Mouse (Mus musculus): ENCODE data around the gene Gm11627. TPM values are rescaled to one million over a fixed set of nuclear protein-coding genes. Genes with fewer than 3 reads are reported as not detected.
"Not testable (repeated sequence)": the region's sequence is repeated elsewhere in the genome, so short reads cannot be mapped to it uniquely, and the experiment has no call there.

Gene Gm11627
- total RNA-seq (2021) = 1 to 10 TPM; 2.0 to 2.2 TPM

DNA sequence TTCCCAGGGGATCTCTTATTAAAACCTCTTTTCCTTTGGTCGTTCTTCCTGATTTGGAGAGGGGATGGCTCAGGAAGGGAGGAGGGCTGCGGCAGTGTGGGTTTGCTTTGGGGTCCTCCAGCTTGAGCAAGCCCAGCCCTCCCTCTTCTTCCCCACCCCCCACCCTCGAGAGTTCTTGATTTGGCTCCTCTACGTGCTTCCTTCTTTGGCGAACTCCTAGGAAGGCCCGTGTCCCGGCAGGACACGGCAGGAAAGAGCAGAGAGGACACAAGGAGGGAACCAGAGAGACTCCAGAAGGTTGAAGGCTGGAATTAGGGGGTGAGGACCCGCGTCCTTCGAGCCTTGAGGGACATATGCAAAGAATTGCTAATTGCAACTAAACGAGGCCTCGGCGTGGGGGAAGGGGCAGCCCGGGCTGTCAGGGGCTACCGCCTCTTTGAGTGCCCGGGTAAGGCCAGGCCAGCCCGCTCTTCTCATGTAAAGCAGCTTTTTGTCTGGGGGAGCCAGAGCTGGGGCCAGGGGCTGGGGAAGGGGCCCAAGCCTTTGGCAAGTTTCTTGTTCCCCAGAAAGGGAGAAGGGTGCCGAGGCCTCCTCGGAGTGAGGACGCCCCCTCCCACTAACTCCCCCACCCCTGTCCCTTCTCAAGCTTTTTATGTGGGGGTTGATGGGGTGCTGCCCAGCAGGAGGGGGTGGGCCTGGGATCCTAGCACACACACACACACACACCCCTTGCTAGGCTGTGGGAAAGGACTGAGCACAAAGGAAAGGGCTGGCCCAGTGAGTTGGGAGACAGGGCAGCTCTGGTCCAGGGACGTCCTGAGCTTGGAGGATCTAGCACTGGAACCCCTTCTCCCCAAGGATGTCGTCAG, at the start of gene Gm11627:
Gm11627 (minus strand) TSS at position 297 of the 869 bp plus-strand sequence.
- no peak for DNase-seq
- intact Hi-C loops (cut with DNase I) = no loop called here

- intact Hi-C loops (cut with DNase I) = loop anchor here (5.0 kb wide), 1 partner anchor 396 kb away; the partner anchor contains the start of gene Hdac5
- DNase-seq = peak; percentile 88
These were observed 49.3 kb upstream of the Gm11627 start for GRCm38 (mm10) chr11:102628529-102628928.

- DNase-seq = no peak
- intact Hi-C loops (cut with DNase I) = loop anchor here (5.0 kb wide), 1 partner anchor 395 kb away; the partner anchor contains the start of gene Hdac5
These were observed 48.1 kb upstream of the Gm11627 start for GRCm38 (mm10) chr11:102627171-102627931.

- DNase-seq = peak; percentile 86
- intact Hi-C loops (cut with DNase I) = loop anchor here (5.0 kb wide), 1 partner anchor 393 kb away; the partner anchor contains the start of gene Hdac5
These were observed 45.7 kb upstream of the Gm11627 start for GRCm38 (mm10) chr11:102624888-102625407.

GRCm38 (mm10) chr11:102623876-102624789, 44.9 kb upstream of the Gm11627 start:
- peak; percentile 37 for DNase-seq
- intact Hi-C loops (cut with DNase I) = no loop called here

DNA sequence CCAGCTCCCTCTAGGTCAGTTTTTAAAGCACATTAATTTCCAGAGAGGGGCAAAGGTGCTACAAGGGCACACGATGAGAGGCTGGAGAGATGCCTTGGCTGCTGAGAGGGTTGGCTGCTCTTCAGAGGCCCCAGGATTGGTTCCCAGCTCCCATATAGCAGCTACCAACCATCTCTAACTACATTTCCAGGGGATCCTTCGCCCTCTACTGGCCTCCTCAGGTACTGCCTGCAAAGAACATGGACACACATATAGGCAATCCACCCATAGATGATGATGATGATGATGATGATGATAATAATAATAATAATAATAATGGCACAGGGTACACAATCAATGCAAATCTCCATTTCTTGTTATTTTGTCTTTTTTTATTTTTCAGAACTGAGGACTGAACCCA, 40.2 kb upstream of the Gm11627 start:
- no peak for DNase-seq
- intact Hi-C loops (cut with DNase I) = no loop called here

DNA sequence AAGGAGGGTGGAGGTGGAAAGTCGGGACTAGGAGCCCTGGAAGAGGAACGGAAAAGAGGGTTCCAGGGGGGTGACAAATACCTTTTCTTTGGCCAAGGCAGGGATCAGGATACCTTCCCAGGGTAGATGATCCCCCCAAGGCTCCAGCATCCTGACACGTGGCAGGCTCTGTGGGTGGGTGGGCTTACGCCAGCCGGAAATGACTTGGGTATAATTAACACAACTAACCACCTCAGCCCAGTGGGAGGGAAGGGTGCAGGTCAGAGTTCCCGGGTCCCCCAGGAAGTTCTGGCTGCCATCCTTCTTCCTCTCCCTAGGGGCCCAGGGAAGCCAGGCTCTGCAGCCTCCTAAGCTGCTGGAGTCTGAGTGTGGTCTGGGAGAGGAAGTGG, 32.0 kb upstream of the Gm11627 start:
- intact Hi-C loops (cut with DNase I) = no loop called here
- no peak for DNase-seq

DNA sequence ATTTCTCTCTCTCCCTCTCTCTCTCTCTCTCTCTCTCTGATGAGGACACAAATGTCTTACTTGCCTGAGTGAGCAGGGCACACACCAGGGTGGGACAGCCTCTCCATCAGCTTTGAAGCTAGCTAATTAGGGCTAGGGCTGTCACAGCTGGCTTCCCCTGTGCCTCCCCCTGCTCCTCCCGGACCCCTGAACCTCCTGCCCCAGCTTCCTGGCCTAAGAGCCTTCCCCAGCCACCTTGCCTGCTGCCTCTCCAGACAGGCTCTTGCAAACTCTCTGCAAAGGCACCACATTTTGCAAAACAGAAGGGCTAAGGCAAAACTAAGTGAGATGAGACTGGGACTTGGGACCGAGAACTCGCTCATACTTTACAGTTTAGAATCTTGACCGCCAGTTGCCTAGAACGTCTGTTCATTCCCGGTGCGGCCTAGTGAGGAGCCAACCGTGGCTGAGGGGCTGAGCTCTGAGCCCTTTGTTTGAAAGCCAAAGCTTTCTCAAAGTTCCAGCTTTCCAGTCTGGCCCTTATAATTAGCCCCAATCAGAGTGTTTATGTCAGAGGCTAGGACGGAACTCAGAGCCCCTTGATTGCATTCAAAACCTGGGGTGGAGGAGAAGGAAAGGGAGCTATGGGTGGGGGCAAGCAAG, 31.5 kb upstream of the Gm11627 start:
- intact Hi-C loops (cut with DNase I) = no loop called here
- no peak for DNase-seq

- DNase-seq = no peak
- intact Hi-C loops (cut with DNase I) = no loop called here
These were observed 31.0 kb upstream of the Gm11627 start for GRCm38 (mm10) chr11:102610260-102610659.

- intact Hi-C loops (cut with DNase I) = no loop called here
- DNase-seq = no peak
These were observed 30.2 kb upstream of the Gm11627 start for GRCm38 (mm10) chr11:102609483-102609882.

DNA sequence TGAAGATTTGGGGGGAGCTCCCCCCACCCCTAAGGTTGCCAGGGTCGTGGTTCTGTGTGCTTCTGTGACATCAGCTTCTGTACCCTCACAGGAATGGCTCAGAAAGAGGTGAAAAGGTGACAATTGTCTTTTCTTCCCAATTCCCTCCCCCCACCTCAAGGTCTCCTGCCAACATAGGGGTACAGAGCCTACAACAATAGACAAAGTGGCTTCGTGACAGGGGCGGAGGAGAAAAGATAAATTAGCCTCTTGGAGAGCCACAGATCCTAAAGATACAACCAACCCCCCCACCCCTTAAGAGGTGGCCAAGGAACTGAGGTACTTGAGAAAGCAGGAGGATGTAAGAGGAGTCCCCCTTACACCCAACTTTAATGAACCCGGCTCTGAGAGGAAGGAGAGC, 29.4 kb upstream of the Gm11627 start:
- DNase-seq = no peak
- intact Hi-C loops (cut with DNase I) = no loop called here

DNA sequence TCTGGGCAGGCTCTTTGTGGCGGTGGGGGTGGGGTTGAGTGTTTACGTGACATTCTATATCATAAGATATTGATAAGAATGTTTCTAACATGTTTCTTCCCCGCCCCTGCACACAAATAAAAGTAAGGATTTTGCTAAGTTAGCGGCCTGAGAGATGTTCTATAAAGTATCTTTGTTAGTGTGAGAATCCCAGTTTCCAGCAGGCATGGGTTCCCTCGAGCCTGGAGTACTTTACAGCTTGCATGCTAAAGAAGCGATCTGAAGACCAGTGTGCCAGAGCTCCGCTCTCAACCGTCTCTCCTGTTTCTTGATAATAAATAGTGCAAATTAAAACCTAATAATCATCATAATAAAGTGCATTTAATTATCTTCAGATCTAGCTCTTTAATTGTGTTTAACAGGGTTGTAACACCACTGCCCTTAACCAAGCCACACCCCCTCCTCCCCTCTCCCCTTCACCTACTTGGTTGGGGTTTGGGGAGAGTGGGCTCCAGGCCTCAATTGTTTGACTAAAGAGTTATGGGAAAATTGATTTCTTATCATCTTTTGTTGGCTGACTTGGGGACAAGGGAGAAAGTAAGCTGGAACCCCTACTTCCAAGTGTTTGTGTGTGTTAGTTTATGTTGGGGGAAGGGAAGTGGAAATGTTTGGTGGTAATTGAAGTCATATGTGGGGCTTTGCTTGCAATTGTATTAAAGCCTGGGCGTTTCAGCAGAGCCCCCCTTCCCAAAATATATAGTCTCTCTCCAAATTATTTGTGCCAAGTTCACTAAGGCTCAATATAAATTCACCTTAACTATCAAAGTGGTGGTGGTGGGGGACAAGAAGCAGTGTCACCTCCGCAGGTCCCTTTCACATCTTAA, 28.7 kb upstream of the Gm11627 start:
- intact Hi-C loops (cut with DNase I) = no loop called here

GRCm38 (mm10) chr11:102607201-102607600, 27.9 kb upstream of the Gm11627 start:
- intact Hi-C loops (cut with DNase I) = not testable (repeated sequence)

More for the DNA sequence above, 28.7 kb upstream of the Gm11627 start:
- no peak for DNase-seq

GRCm38 (mm10) chr11:102606751-102607171, 27.5 kb upstream of the Gm11627 start:
- DNase-seq = no peak

More at GRCm38 (mm10) chr11:102607201-102607600, 27.9 kb upstream of the Gm11627 start:
- DNase-seq = not testable (repeated sequence)

DNA sequence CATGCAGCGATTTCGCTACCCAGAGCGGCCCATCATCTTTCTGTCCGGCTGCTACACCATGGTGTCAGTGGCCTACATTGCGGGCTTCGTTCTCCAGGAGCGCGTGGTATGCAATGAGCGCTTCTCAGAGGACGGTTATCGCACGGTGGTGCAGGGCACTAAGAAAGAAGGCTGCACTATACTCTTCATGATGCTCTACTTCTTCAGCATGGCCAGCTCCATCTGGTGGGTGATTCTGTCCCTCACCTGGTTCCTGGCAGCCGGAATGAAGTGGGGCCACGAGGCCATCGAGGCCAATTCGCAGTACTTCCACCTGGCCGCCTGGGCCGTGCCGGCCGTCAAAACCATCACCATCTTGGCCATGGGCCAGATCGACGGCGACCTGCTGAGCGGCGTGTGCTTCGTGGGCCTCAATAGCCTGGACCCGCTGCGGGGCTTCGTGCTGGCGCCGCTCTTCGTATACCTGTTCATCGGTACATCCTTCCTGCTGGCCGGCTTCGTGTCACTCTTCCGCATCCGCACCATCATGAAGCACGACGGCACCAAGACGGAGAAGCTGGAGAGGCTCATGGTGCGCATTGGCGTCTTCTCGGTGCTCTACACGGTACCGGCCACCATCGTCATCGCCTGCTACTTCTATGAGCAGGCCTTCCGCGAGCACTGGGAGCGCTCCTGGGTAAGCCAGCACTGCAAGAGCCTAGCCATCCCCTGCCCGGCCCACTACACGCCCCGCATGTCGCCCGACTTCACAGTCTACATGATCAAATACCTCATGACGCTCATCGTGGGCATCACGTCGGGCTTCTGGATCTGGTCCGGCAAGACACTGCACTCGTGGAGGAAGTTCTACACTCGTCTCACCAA, 26.5 kb upstream of the Gm11627 start:
- intact Hi-C loops (cut with DNase I) = no loop called here
- peak; percentile 78 for DNase-seq

More at GRCm38 (mm10) chr11:102606751-102607171, 27.5 kb upstream of the Gm11627 start:
- intact Hi-C loops (cut with DNase I) = no loop called here

DNA sequence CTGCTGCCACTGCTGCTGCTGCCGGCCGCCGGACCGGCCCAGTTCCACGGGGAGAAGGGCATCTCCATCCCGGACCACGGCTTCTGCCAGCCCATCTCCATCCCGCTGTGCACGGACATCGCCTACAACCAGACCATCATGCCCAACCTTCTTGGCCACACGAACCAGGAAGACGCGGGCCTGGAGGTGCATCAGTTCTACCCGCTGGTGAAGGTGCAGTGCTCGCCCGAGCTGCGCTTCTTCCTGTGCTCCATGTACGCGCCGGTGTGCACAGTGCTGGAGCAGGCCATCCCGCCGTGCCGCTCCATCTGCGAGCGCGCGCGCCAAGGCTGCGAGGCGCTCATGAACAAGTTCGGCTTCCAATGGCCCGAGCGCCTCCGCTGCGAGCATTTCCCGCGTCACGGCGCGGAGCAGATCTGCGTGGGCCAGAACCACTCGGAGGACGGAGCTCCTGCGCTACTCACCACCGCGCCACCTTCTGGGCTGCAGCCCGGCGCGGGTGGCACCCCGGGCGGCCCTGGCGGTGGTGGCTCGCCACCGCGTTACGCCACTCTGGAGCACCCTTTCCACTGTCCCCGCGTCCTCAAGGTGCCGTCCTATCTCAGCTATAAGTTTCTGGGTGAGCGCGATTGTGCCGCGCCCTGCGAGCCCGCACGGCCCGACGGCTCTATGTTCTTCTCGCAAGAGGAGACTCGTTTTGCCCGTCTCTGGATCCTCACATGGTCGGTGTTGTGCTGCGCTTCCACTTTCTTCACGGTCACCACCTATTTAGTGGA, 25.7 kb upstream of the Gm11627 start:
- DNase-seq = peak; percentile 47
- intact Hi-C loops (cut with DNase I) = no loop called here
